Mouse (Mus musculus) heart, adult 2 months (tissue): ENCODE data around the gene 1700113H08Rik.

ENCODE experiments used
- CTCF ChIP-seq: fragments of 200-600 bp; IDR thresholded peaks from 2 replicates; pipeline ENCODE4 v1.8.1; 2022; ENCODE audit warnings: antibody characterized with exemption, mild to moderate bottlenecking, moderate library complexity
- EP300 ChIP-seq: fragments of 200-500 bp; IDR thresholded peaks from 2 replicates; pipeline ENCODE4 v1.6.1; 2011; ENCODE audit warnings: low read depth, low read length, control low read depth; ENCODE audit not compliant: insufficient read depth
- POLR2A ChIP-seq: fragments of 200-500 bp; IDR thresholded peaks from 2 replicates; pipeline ENCODE4 v1.6.1; 2011; ENCODE audit warnings: mild to moderate bottlenecking, low read depth, low read length, control low read depth; ENCODE audit not compliant: insufficient read depth

DNA sequence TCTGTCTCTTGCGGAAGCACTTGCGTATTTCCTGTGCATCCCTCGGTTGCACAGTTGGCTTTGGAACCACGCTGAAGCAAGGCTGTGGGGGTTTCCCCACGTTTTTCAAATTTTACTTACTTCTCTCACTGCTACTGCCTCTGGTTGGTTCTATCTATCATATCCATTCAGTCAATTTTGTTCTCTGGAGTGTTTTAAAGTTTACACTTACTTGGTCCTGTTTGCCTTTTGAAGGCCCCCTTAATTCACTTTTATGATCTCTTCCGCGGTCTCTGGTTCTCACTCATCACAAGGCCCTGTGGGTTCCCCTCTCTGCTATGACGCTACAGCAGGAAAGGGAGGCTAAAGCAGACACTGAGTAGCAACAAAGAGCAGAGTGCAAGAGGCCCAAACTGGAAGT lies 45.4 kb downstream of the 1700113H08Rik start:
- TF ChIP-seq CTCF (no peak), POLR2A (no peak), EP300 (no peak)
